Mouse (Mus musculus) olfactory bulb, adult 2 months (tissue): Measurements from ENCODE around the gene Shc1.

ENCODE experiments used
- CTCF ChIP-seq: fragments of 200-500 bp; IDR thresholded peaks from 2 replicates; pipeline ENCODE4 v1.5.1; 2012; ENCODE audit warnings: low read depth, mild to moderate bottlenecking, low read length, moderate library complexity; ENCODE audit not compliant: insufficient read depth
- POLR2A ChIP-seq: fragments of 200-500 bp; IDR thresholded peaks from 2 replicates; pipeline ENCODE4 v1.6.1; 2012; ENCODE audit warnings: mild to moderate bottlenecking, low read depth, low read length, moderate library complexity; ENCODE audit not compliant: insufficient read depth

GRCm38 (mm10) chr3:89454401-89455177, 36.3 kb downstream of the Shc1 start, which contains the start of gene Pmvk:
- TF ChIP-seq POLR2A (no peak), CTCF (no peak)
